Mouse (Mus musculus) erythroblast, embryonic 14.5 days (primary cell): ENCODE data around the gene Gpd2.

ENCODE experiments used
- GATA1 ChIP-seq: IDR thresholded peaks from 2 replicates; pipeline ENCODE4 v1.6.1; 2012; ENCODE audit warnings: low read length, inconsistent platforms, mixed read lengths
- TAL1 ChIP-seq: IDR thresholded peaks from 3 replicates; pipeline ENCODE4 v1.6.1; 2012; ENCODE audit warnings: low read length, inconsistent platforms, mixed read lengths

DNA sequence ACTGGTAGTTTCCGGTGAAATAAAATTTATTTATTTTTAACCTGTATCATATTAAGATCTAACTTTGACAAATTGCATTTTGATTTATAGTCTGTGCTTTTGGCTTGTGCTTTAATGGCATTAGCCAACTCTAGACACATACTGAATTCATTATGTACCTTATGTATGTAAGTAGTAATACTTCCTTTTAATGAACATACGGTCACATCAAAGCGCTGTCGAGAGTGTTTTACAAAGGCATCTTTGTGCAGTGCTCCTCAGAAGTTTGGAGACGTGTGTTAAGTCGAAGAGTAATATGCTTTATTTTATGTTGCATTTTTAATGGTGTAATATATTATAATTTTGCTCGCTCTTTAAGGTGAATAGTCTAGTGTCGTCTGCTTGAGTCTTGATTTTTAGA is 88.7 kb downstream of the Gpd2 start:
- TF ChIP-seq TAL1 (no peak), GATA1 (no peak)
